Comparison of ENCODE assay signal across 8 mouse cellular contexts in the genomic region with DNA sequence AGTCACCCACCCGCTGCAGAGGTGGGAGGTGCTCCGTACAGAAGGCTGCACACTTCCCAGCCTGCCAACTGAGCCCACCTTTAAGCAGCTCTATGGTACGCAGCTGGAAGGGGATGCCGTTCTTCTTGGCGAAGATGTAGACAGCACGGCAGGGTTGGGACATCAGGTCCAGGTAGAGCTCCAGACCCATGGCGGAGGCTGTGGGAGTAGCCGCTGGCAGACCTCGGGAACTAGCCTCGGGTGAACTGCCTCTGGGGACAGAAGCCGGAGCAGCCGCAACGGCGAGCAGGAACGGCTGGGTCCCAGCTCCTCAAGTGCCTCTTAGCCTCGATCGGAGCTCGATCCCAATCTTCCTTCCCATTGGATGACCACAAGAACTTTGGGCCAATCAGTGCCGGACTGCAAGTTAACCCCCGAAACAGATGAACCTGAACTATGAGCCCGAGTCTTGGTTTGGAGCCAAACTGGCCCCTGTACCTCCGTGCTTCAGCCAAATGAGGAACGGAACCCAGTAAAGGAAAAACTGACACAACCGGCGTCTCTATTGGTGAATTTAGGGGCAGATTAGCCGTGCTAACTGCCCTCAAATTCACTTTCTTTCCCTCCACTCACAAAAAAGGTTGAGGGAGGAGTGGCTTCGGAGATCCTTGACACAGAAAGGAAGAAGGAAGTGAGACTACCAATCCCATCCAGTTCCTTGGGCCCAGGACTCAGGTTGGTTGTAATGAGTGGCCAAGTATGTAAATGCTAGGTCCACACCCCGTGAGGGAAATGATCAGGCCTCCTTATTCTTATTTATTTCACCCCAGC. TPM values are rescaled to one million over a fixed set of nuclear protein-coding genes. Genes with fewer than 3 reads are reported as not detected.
DNase-seq lines count a peak whose midpoint lies in the region; ATAC-seq and TF ChIP-seq lines count a peak whose summit lies in the region.

A gene (minus strand): TSS at position 186 of the 810 bp plus-strand sequence.
A gene (minus strand): TSS at position 646 of the 810 bp plus-strand sequence.

- peak; percentile 56 for DNase-seq in ovary, adult 18-20 months (ENCODE audit: low spot score)
- DNase-seq in ovary, postnatal 10 days (ENCODE audit: low spot score), result no peak
- DNase-seq in embryo, embryonic 11 days, result peak; percentile 78
- DNase-seq in heart, adult 11 months, result peak; percentile 99
- DNase-seq in liver, postnatal 0 days, result peak; percentile 55
- DNase-seq in neural tube, embryonic 11.5 days (ENCODE audit: low spot score), result peak; percentile 46
- peak; percentile 66 to 70 for DNase-seq in urinary bladder, postnatal 4 days (ENCODE audit: low spot score in 2 of 2)

- TF ChIP-seq CTCF in liver, postnatal 0 days (IDR thresholded peaks at IDR 0.05; ENCODE audit: low read depth), result no peak

- H3K9ac ChIP-seq in intestine, embryonic 16.5 days (ENCODE audit: low read depth, low read length), result peak within 1 kb of the TSS; percentile 65
- H3K9ac ChIP-seq in liver, postnatal 0 days (replicated peaks), result peak within 1 kb of the TSS; percentile 61
- peak within 1 kb of the TSS; percentile 18; the same call in 1 of the 2 replicates for H3K9ac ChIP-seq in neural tube, embryonic 11.5 days (ENCODE audit: low read length)

- WGBS in intestine, embryonic 16.5 days, result under 1% methylated on average over 28 of the region's 28 CpGs
- 1% methylated on average over 28 of the region's 28 CpGs for WGBS in liver, postnatal 0 days (ENCODE audit: insufficient replicate concordance)
- WGBS in neural tube, embryonic 11.5 days, result under 1% methylated on average over 28 of the region's 28 CpGs

- TF ChIP-seq EP300 in liver, postnatal 0 days (IDR thresholded peaks at IDR 0.05; ENCODE audit: low read depth), result no peak

- no peaks in the 10 kb centered on the region; the same call in 1 of the 2 replicates for H3K36me3 ChIP-seq in intestine, embryonic 16.5 days (ENCODE audit: control insufficient read depth, insufficient read depth, low read length)
- H3K36me3 ChIP-seq in liver, postnatal 0 days (replicated peaks; ENCODE audit: insufficient read depth, low read length), result no peaks in the 10 kb centered on the region
- no peaks in the 10 kb centered on the region for H3K36me3 ChIP-seq in neural tube, embryonic 11.5 days (ENCODE audit: control insufficient read depth, insufficient read depth, low read length)

- peak; percentile 96 for ATAC-seq in intestine, embryonic 16.5 days
- peak; percentile 74 for ATAC-seq in liver, postnatal 0 days
- ATAC-seq in neural tube, embryonic 11.5 days (ENCODE audit: insufficient read depth, low FRiP score, low TSS enrichment), result peak; percentile 45; the same call in 1 of the 2 replicates

- peak within 1 kb of the TSS; percentile 54 for H3K4me3 ChIP-seq in intestine, embryonic 16.5 days (ENCODE audit: low read length)
- peak within 1 kb of the TSS; percentile 46 for H3K4me3 ChIP-seq in liver, postnatal 0 days (ENCODE audit: low read depth, low read length)
- peak within 1 kb of the TSS; percentile 38 for H3K4me3 ChIP-seq in neural tube, embryonic 11.5 days (ENCODE audit: low read depth, low read length)

- H3K4me2 ChIP-seq in intestine, embryonic 16.5 days (ENCODE audit: low read depth, low read length), result peak within 1 kb of the TSS; percentile 89
- peak within 1 kb of the TSS; percentile 84 for H3K4me2 ChIP-seq in liver, postnatal 0 days (ENCODE audit: low read depth, low read length)
- H3K4me2 ChIP-seq in neural tube, embryonic 11.5 days (ENCODE audit: low read depth), result peak within 1 kb of the TSS; percentile 72

- H3K4me1 ChIP-seq in intestine, embryonic 16.5 days (ENCODE audit: control insufficient read depth, insufficient read depth, low read length), result no peaks in the 10 kb centered on the region
- H3K4me1 ChIP-seq in liver, postnatal 0 days (ENCODE audit: insufficient read depth), result peaks cover 12% of the 10 kb centered on the region
- peaks cover 4% of the 10 kb centered on the region; the same call in 1 of the 2 replicates for H3K4me1 ChIP-seq in neural tube, embryonic 11.5 days (ENCODE audit: control insufficient read depth, insufficient read depth, low read length)

- no peaks in the 10 kb centered on the region for H3K27me3 ChIP-seq in intestine, embryonic 16.5 days (replicated peaks; ENCODE audit: control insufficient read depth, insufficient read depth, low read length)
- H3K27me3 ChIP-seq in liver, postnatal 0 days (ENCODE audit: insufficient read depth, low read length), result peaks cover 7% of the 10 kb centered on the region; the same call in 1 of the 2 replicates
- peaks cover 23% of the 10 kb centered on the region for H3K27me3 ChIP-seq in neural tube, embryonic 11.5 days (ENCODE audit: control insufficient read depth, insufficient read depth, low read length)

- peak within 1 kb of the TSS; percentile 92 for H3K27ac ChIP-seq in intestine, embryonic 16.5 days (ENCODE audit: low read length)
- H3K27ac ChIP-seq in liver, postnatal 0 days (ENCODE audit: low read depth), result peak within 1 kb of the TSS; percentile 44
- no peak within 1 kb of the TSS for H3K27ac ChIP-seq in neural tube, embryonic 11.5 days (ENCODE audit: low read depth, low read length)

- H3K9me3 ChIP-seq in intestine, embryonic 16.5 days (ENCODE audit: control insufficient read depth, low read length), result no peaks in the 10 kb centered on the region
- H3K9me3 ChIP-seq in liver, postnatal 0 days (ENCODE audit: low read length), result no peaks in the 10 kb centered on the region
- H3K9me3 ChIP-seq in neural tube, embryonic 11.5 days (ENCODE audit: control insufficient read depth, low read length), result no peaks in the 10 kb centered on the region

RNA-seq across cellular contexts. Expression of the first gene that starts in this region (rescaled TPM):
- polyA plus RNA-seq in intestine, embryonic 16.5 days (2015; fragmentation: Nextera tagmentation; extraction: Ambion mirVana), result not detected in 2 replicates
- polyA plus RNA-seq in liver, postnatal 0 days (2015; fragmentation: Nextera tagmentation; extraction: Ambion mirVana), result 0.24 TPM in 1 of 2 replicates, not detected in the other
- not detected in 2 replicates for polyA plus RNA-seq in neural tube, embryonic 11.5 days (2014; fragmentation: Nextera tagmentation; extraction: Ambion mirVana)

RNA-seq across cellular contexts. Expression of the second gene that starts in this region (rescaled TPM):
- 49.1 and 53.1 TPM in 2 replicates for polyA plus RNA-seq in intestine, embryonic 16.5 days (2015; fragmentation: Nextera tagmentation; extraction: Ambion mirVana)
- polyA plus RNA-seq in liver, postnatal 0 days (2015; fragmentation: Nextera tagmentation; extraction: Ambion mirVana), result 32.6 and 39.3 TPM in 2 replicates
- polyA plus RNA-seq in neural tube, embryonic 11.5 days (2014; fragmentation: Nextera tagmentation; extraction: Ambion mirVana), result 2.1 and 2.9 TPM in 2 replicates

Comparison
In these comparisons a context has a peak if more than half of its experiments do, and no peak if none do; other contexts are left out.
1. ATAC-seq: peak in every context shown above with its lines; median percentile 96 in intestine, embryonic 16.5 days; 74 in liver, postnatal 0 days; 45 in neural tube, embryonic 11.5 days.